Mouse (Mus musculus): ENCODE results near the gene Slc4a5.

DNA sequence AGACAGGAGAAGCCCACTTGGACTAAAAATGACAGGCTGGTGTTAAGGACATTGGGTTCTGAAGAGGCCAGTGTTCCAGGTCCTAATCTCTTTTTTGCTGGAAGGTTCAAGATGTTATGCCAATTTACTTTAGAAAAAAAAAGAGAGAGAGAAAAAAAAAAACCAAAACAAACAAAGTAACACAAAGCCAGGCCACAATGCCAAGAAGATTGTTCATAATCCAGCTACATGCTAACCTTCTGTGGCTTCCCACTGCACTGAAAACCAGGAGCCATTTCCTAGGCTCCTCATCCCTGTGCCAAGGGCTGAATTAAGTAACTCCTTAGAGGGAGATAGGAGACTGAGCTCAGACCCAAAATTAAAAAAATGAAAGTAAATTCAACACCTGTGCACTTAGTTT, 95.7 kb downstream of the Slc4a5 start:
- TF ChIP-seq ZC3H11A (IDR thresholded peaks at IDR 0.05; ENCODE audit: borderline replicate concordance, low read depth, low read length): no peak
- no peak for TF ChIP-seq CHD2 (IDR thresholded peaks at IDR 0.05; ENCODE audit: low read depth, low read length)
- TF ChIP-seq MAFK (IDR thresholded peaks at IDR 0.05; ENCODE audit: insufficient read depth, low read depth, low read length): no peak
- TF ChIP-seq HCFC1 (IDR thresholded peaks at IDR 0.05; ENCODE audit: borderline replicate concordance, insufficient read depth, low read length): no peak

Data from ES-E14 (cell line).